Mouse (Mus musculus) cerebellum, adult 8-10 months (tissue): Measurements from ENCODE around the gene Macrod2.

Source experiments
- DNase-seq: peaks from one replicate; pipeline ENCODE4 v3.0.0; 2022

Gene Macrod2

GRCm38 (mm10) chr2:142057889-142058750, 1663.0 kb downstream of the Macrod2 start:
- DNase-seq: peak; percentile 26

GRCm38 (mm10) chr2:142058751-142059090, 1663.6 kb downstream of the Macrod2 start:
- DNase-seq: no peak

- no peak for DNase-seq
Measured at GRCm38 (mm10) chr2:142108947-142109346, 1713.8 kb downstream of the Macrod2 start.

- DNase-seq: no peak
Measured at GRCm38 (mm10) chr2:142116623-142117022, 1721.5 kb downstream of the Macrod2 start.

- no peak for DNase-seq
Measured at GRCm38 (mm10) chr2:142128109-142128508, 1733.0 kb downstream of the Macrod2 start.

- DNase-seq: no peak
Measured at GRCm38 (mm10) chr2:142129166-142129565, 1734.1 kb downstream of the Macrod2 start.

GRCm38 (mm10) chr2:142149310-142149709, 1754.2 kb downstream of the Macrod2 start:
- DNase-seq: no peak

GRCm38 (mm10) chr2:142163506-142164275, 1768.6 kb downstream of the Macrod2 start:
- DNase-seq: no peak

GRCm38 (mm10) chr2:142169649-142170048, 1774.5 kb downstream of the Macrod2 start:
- no peak for DNase-seq

GRCm38 (mm10) chr2:142172706-142173105, 1777.6 kb downstream of the Macrod2 start:
- no peak for DNase-seq

- DNase-seq: peak; percentile 11
Measured at GRCm38 (mm10) chr2:142174039-142174438, 1778.9 kb downstream of the Macrod2 start.

- DNase-seq: no peak
Measured at GRCm38 (mm10) chr2:142186922-142187321, 1791.8 kb downstream of the Macrod2 start.

- no peak for DNase-seq
Measured at GRCm38 (mm10) chr2:142187428-142187827, 1792.3 kb downstream of the Macrod2 start.

GRCm38 (mm10) chr2:142217371-142217770, 1822.3 kb downstream of the Macrod2 start:
- no peak for DNase-seq

- DNase-seq: no peak
Measured at GRCm38 (mm10) chr2:142222137-142222921, 1827.2 kb downstream of the Macrod2 start.

- DNase-seq: no peak
Measured at GRCm38 (mm10) chr2:142222926-142223325, 1827.8 kb downstream of the Macrod2 start.

GRCm38 (mm10) chr2:142230985-142231549, 1836.0 kb downstream of the Macrod2 start:
- DNase-seq: no peak

GRCm38 (mm10) chr2:142232828-142233227, 1837.7 kb downstream of the Macrod2 start:
- DNase-seq: no peak

- DNase-seq: no peak
Measured at GRCm38 (mm10) chr2:142243483-142243882, 1848.4 kb downstream of the Macrod2 start.

- no peak for DNase-seq
Measured at GRCm38 (mm10) chr2:142250383-142250782, 1855.3 kb downstream of the Macrod2 start.

- DNase-seq: no peak
Measured at GRCm38 (mm10) chr2:142251518-142251917, 1856.4 kb downstream of the Macrod2 start.

GRCm38 (mm10) chr2:142253913-142254312, 1858.8 kb downstream of the Macrod2 start:
- peak; percentile 87 for DNase-seq

GRCm38 (mm10) chr2:142254566-142254965, 1859.5 kb downstream of the Macrod2 start:
- DNase-seq: peak; percentile 36
